Mouse (Mus musculus) MEL (cell line): Measurements from ENCODE around the gene Rap1b. TPM values are rescaled to one million over a fixed set of nuclear protein-coding genes. Genes with fewer than 3 reads are reported as not detected.

Source experiments
- DNase-seq: peaks from one replicate; pipeline ENCODE4 v3.0.0; 2011; ENCODE audit warnings: low read depth, low spot score
- H3K27ac ChIP-seq: 2 replicates; pipeline ENCODE4 v1.5.1; 2012; ENCODE audit warnings: low read depth, mild to moderate bottlenecking, control low read depth, low read length, moderate library complexity; ENCODE audit not compliant: control insufficient read depth
- H3K27me3 ChIP-seq, 2 experiments: fragments of 150-350 bp in 1 of 2; sonication (generic) in 1 of 2; 2 replicates each; pipeline ENCODE4 v1.6.1; 2012; ENCODE audit warnings: low read length in 2 of 2, mild to moderate bottlenecking in 2 of 2, improper control_type of control experiment in 1 of 2, moderate library complexity in 1 of 2; ENCODE audit not compliant: insufficient read depth in 2 of 2, control insufficient read depth in 1 of 2
- H3K36me3 ChIP-seq, 2 experiments: 2 replicates each; pipeline ENCODE4 v1.6.1; 2012 to 2014; ENCODE audit warnings: low read length in 2 of 2, improper control_type of control experiment in 1 of 2, inconsistent platforms in 1 of 2, mild to moderate bottlenecking in 1 of 2; ENCODE audit not compliant: insufficient read depth in 2 of 2, control insufficient read depth in 1 of 2
- H3K4me1 ChIP-seq, 2 experiments: fragments of 150-350 bp in 1 of 2; sonication (generic) in 1 of 2; 2 replicates each; pipeline ENCODE4 v1.6.1; 2012; ENCODE audit warnings: low read length in 2 of 2, improper control_type of control experiment in 1 of 2, mild to moderate bottlenecking in 1 of 2; ENCODE audit not compliant: insufficient read depth in 2 of 2, control insufficient read depth in 1 of 2
- H3K4me3 ChIP-seq, 2 experiments: fragments of 150-350 bp in 1 of 2; sonication (generic) in 1 of 2; 2 replicates each; pipeline ENCODE4 v1.5.1; 2012; ENCODE audit warnings: low read depth in 2 of 2, low read length in 2 of 2, mild to moderate bottlenecking in 2 of 2, moderate library complexity in 2 of 2, control low read depth in 1 of 2, improper control_type of control experiment in 1 of 2; ENCODE audit not compliant: control insufficient read depth in 1 of 2, insufficient read depth in 1 of 2
- H3K79me2 ChIP-seq: 2 replicates; pipeline ENCODE4 v1.6.1; 2012; ENCODE audit warnings: mild to moderate bottlenecking, low read length, moderate library complexity; ENCODE audit not compliant: control insufficient read depth, poor library complexity, insufficient read depth
- H3K9ac ChIP-seq: 2 replicates; pipeline ENCODE4 v1.6.1; 2012; ENCODE audit warnings: low read depth, mild to moderate bottlenecking, control low read depth, low read length, moderate library complexity; ENCODE audit not compliant: control insufficient read depth, poor library complexity, severe bottlenecking
- H3K9me3 ChIP-seq: fragments of 150-350 bp; sonication (generic); replicated peaks from 2 replicates; pipeline ENCODE4 v1.6.1; 2012; ENCODE audit warnings: mild to moderate bottlenecking, low read length, improper control_type of control experiment, moderate library complexity; ENCODE audit not compliant: insufficient read depth
- BHLHE40 ChIP-seq: IDR thresholded peaks from 2 replicates; pipeline ENCODE4 v1.6.1; 2012; ENCODE audit warnings: low read depth, mild to moderate bottlenecking, inconsistent platforms, low read length, improper control_type of control experiment, borderline replicate concordance
- CHD1 ChIP-seq: IDR thresholded peaks from 2 replicates; pipeline ENCODE4 v1.6.1; 2012; ENCODE audit warnings: low read depth, mild to moderate bottlenecking, inconsistent platforms, low read length, improper control_type of control experiment
- CHD2 ChIP-seq: IDR thresholded peaks from 2 replicates; pipeline ENCODE4 v1.6.1; 2011; ENCODE audit warnings: low read length, improper control_type of control experiment
- CTCF ChIP-seq, 3 experiments: IDR thresholded peaks in 2 of 3; conservative IDR thresholded peaks in 1 of 3; 2 replicates each; pipeline ENCODE4 v1.5.1; 2011 to 2012; ENCODE audit warnings: low read length in 3 of 3, low read depth in 2 of 3, mild to moderate bottlenecking in 2 of 3, improper control_type of control experiment in 1 of 3, inconsistent platforms in 1 of 3, mixed read lengths in 1 of 3, moderate library complexity in 1 of 3; ENCODE audit not compliant: control insufficient read depth in 1 of 3, insufficient read depth in 1 of 3, poor library complexity in 1 of 3, severe bottlenecking in 1 of 3
- E2F4 ChIP-seq: IDR thresholded peaks from 2 replicates; pipeline ENCODE4 v1.6.1; 2011; ENCODE audit warnings: low read depth, low read length, improper control_type of control experiment, borderline replicate concordance
- ELF1 ChIP-seq: IDR thresholded peaks from 2 replicates; pipeline ENCODE4 v1.6.1; 2014; ENCODE audit warnings: low read depth, mild to moderate bottlenecking, inconsistent platforms, low read length, improper control_type of control experiment, moderate library complexity
- ETS1 ChIP-seq: IDR thresholded peaks from 2 replicates; pipeline ENCODE4 v1.6.1; 2012; ENCODE audit warnings: low read depth, mild to moderate bottlenecking, inconsistent platforms, low read length, improper control_type of control experiment, moderate library complexity
- GABPA ChIP-seq: IDR thresholded peaks from 2 replicates; pipeline ENCODE4 v1.6.1; 2012; ENCODE audit warnings: low read depth, mild to moderate bottlenecking, inconsistent platforms, low read length, improper control_type of control experiment, moderate library complexity
- HCFC1 ChIP-seq: IDR thresholded peaks from 2 replicates; pipeline ENCODE4 v1.6.1; 2012; ENCODE audit warnings: low read depth, mild to moderate bottlenecking, inconsistent platforms, low read length, improper control_type of control experiment, moderate library complexity
- JUND ChIP-seq: IDR thresholded peaks from 2 replicates; pipeline ENCODE4 v1.6.1; 2011; ENCODE audit warnings: low read depth, mild to moderate bottlenecking, improper control_type of control experiment, low read length
- KAT2A ChIP-seq: conservative IDR thresholded peaks from 2 replicates; pipeline ENCODE4 v1.6.1; 2012; ENCODE audit warnings: low read depth, low read length, improper control_type of control experiment, inconsistent platforms
- MAFK ChIP-seq: IDR thresholded peaks from 2 replicates; pipeline ENCODE4 v1.6.1; 2011; ENCODE audit warnings: low read depth, mild to moderate bottlenecking, low read length, improper control_type of control experiment, borderline replicate concordance
- MAX ChIP-seq: IDR thresholded peaks from 2 replicates; pipeline ENCODE4 v1.6.1; 2011; ENCODE audit warnings: low read length, improper control_type of control experiment
- MAZ ChIP-seq: IDR thresholded peaks from 2 replicates; pipeline ENCODE4 v1.6.1; 2012; ENCODE audit warnings: low read depth, mild to moderate bottlenecking, inconsistent platforms, low read length, improper control_type of control experiment
- MEF2A ChIP-seq: IDR thresholded peaks from 2 replicates; pipeline ENCODE4 v1.6.1; 2014; ENCODE audit warnings: low read depth, mild to moderate bottlenecking, inconsistent platforms, low read length, improper control_type of control experiment; ENCODE audit not compliant: poor library complexity, insufficient replicate concordance, severe bottlenecking; ENCODE audit errors: extremely low read depth
- MXI1 ChIP-seq: IDR thresholded peaks from 2 replicates; pipeline ENCODE4 v1.6.1; 2011; ENCODE audit warnings: mild to moderate bottlenecking, low read depth, low read length, improper control_type of control experiment
- MYB ChIP-seq: IDR thresholded peaks from 2 replicates; pipeline ENCODE4 v1.6.1; 2011; ENCODE audit warnings: mild to moderate bottlenecking, low read depth, low read length, improper control_type of control experiment
- MYC ChIP-seq: IDR thresholded peaks from 2 replicates; pipeline ENCODE4 v1.6.1; 2011; ENCODE audit warnings: low read depth, mild to moderate bottlenecking, low read length, improper control_type of control experiment, moderate library complexity
- NELFE ChIP-seq: IDR thresholded peaks from 2 replicates; pipeline ENCODE4 v1.6.1; 2011; ENCODE audit warnings: low read depth, low read length, improper control_type of control experiment
- NRF1 ChIP-seq: IDR thresholded peaks from 2 replicates; pipeline ENCODE4 v1.6.1; 2014; ENCODE audit warnings: low read depth, mild to moderate bottlenecking, inconsistent platforms, low read length, improper control_type of control experiment, moderate library complexity; ENCODE audit not compliant: poor library complexity, insufficient read depth, severe bottlenecking
- POLR2A ChIP-seq, 2 experiments: IDR thresholded peaks; 2 replicates each; pipeline ENCODE4 v1.6.1; 2011 to 2012; ENCODE audit warnings: low read length in 2 of 2, mild to moderate bottlenecking in 2 of 2, control low read depth in 1 of 2, improper control_type of control experiment in 1 of 2, low read depth in 1 of 2, moderate library complexity in 1 of 2; ENCODE audit not compliant: control insufficient read depth in 1 of 2, insufficient read depth in 1 of 2, poor library complexity in 1 of 2
- POLR2AphosphoS2 ChIP-seq: IDR thresholded peaks from 2 replicates; pipeline ENCODE4 v1.6.1; 2011; ENCODE audit warnings: low read length, improper control_type of control experiment
- POLR2AphosphoS5 ChIP-seq: IDR thresholded peaks from 2 replicates; pipeline ENCODE4 v1.6.1; 2012; ENCODE audit warnings: low read depth, borderline replicate concordance, mild to moderate bottlenecking, inconsistent platforms, low read length, moderate library complexity, mixed read lengths
- RCOR1 ChIP-seq: IDR thresholded peaks from 2 replicates; pipeline ENCODE4 v1.6.1; 2012; ENCODE audit warnings: low read depth, mild to moderate bottlenecking, inconsistent platforms, low read length, improper control_type of control experiment
- SMC3 ChIP-seq: IDR thresholded peaks from 2 replicates; pipeline ENCODE4 v1.6.1; 2011; ENCODE audit warnings: low read depth, low read length, improper control_type of control experiment
- TAL1 ChIP-seq: IDR thresholded peaks from 2 replicates; pipeline ENCODE4 v1.6.1; 2012; ENCODE audit warnings: mild to moderate bottlenecking, inconsistent platforms, low read length, moderate library complexity, mixed read lengths
- TBP ChIP-seq: IDR thresholded peaks from 2 replicates; pipeline ENCODE4 v1.8.0; 2011; ENCODE audit warnings: low read depth, low read length, improper control_type of control experiment
- TCF12 ChIP-seq: IDR thresholded peaks from 2 replicates; pipeline ENCODE4 v1.6.1; 2014; ENCODE audit warnings: low read depth, mild to moderate bottlenecking, inconsistent platforms, low read length, improper control_type of control experiment, moderate library complexity
- UBTF ChIP-seq: IDR thresholded peaks from 2 replicates; pipeline ENCODE4 v1.6.1; 2012; ENCODE audit warnings: low read depth, mild to moderate bottlenecking, inconsistent platforms, low read length, improper control_type of control experiment, moderate library complexity, borderline replicate concordance; ENCODE audit not compliant: insufficient read depth
- ZC3H11A ChIP-seq: IDR thresholded peaks from 2 replicates; pipeline ENCODE4 v1.6.1; 2012; ENCODE audit warnings: low read depth, mild to moderate bottlenecking, inconsistent platforms, low read length, improper control_type of control experiment
- ZKSCAN1 ChIP-seq: IDR thresholded peaks from 2 replicates; pipeline ENCODE4 v1.6.1; 2012; ENCODE audit warnings: low read depth, mild to moderate bottlenecking, inconsistent platforms, low read length, improper control_type of control experiment, moderate library complexity
- ZMIZ1 ChIP-seq: IDR thresholded peaks from 2 replicates; pipeline ENCODE4 v1.6.1; 2012; ENCODE audit warnings: low read depth, mild to moderate bottlenecking, inconsistent platforms, low read length, improper control_type of control experiment, moderate library complexity
- polyA plus RNA-seq, 2 experiments: library from polyadenylated mRNA; stranded (reverse) in 1 of 2; unstranded in 1 of 2; fragments of >175 nt in 1 of 2; fragments of >200 nt in 1 of 2; gene quantifications; 2 replicates each; pipeline versions ENCODE4 v1.2.1 to v1.2.4; 2012; ENCODE audit warnings: low replicate concordance in 2 of 2, low read depth in 1 of 2; ENCODE audit not compliant: insufficient read length in 2 of 2, insufficient read depth in 1 of 2, missing spikeins in 1 of 2
- total RNA-seq: library from RNA; depleted of rRNA; stranded (reverse); fragments of 300-350 nt; gene quantifications from 2 replicates; pipeline ENCODE4 v1.2.3, GENCODE M21; 2012; rRNA removed

Gene Rap1b
- total RNA-seq, result 42.3 and 47.4 TPM in 2 replicates
- 10 to 100 TPM; 83.3 to 89.1 TPM for polyA plus RNA-seq

GRCm38 (mm10) chr10:117845597-117846259, at the start of gene Rap1b:
TSS of gene Rap1b (minus strand) at chr10:117846035.
- DNase-seq, result peak; percentile 91
- H3K79me2 ChIP-seq, result peaks cover 36% of the 10 kb centered on the region
- peak within 1 kb of the TSS; percentile 88 for H3K9ac ChIP-seq
- TF ChIP-seq MAZ, result no peak; the same call in 1 of the 2 replicates
- peak; percentile 60; the same call in 1 of the 2 replicates for TF ChIP-seq ZMIZ1
- TF ChIP-seq HCFC1, result peak; percentile 46; the same call in 1 of the 2 replicates
- TF ChIP-seq CTCF (IDR thresholded peaks at IDR 0.05 in 2 of 3, conservative IDR thresholded peaks at IDR 0.05 in 1 of 3; ENCODE audit: control insufficient read depth in 1 of 3, insufficient read depth in 1 of 3, low read depth in 2 of 3, low read length in 3 of 3, poor library complexity in 1 of 3, severe bottlenecking in 1 of 3), result no peak
- TF ChIP-seq TAL1, result no peak
- peak; percentile 76 for TF ChIP-seq NELFE
- TF ChIP-seq POLR2AphosphoS2, result no peak
- TF ChIP-seq KAT2A, result no peak
- TF ChIP-seq POLR2AphosphoS5, result no peak
- TF ChIP-seq MEF2A, result no peak
- peak; percentile 49; the same call in 1 of the 2 replicates for TF ChIP-seq ETS1
- peak; percentile 50; the same call in 1 of the 2 replicates for TF ChIP-seq NRF1
- TF ChIP-seq CHD1, result no peak
- TF ChIP-seq ZC3H11A, result no peak
- no peak for TF ChIP-seq BHLHE40
- no peak for TF ChIP-seq RCOR1
- no peak for TF ChIP-seq E2F4
- TF ChIP-seq JUND, result no peak
- TF ChIP-seq SMC3, result no peak
- no peak for TF ChIP-seq UBTF
- no peak for TF ChIP-seq ZKSCAN1
- no peak for TF ChIP-seq MAFK
- TF ChIP-seq POLR2A (IDR thresholded peaks at IDR 0.05; ENCODE audit: control insufficient read depth in 1 of 2, insufficient read depth in 1 of 2, low read depth in 1 of 2, low read length in 2 of 2, poor library complexity in 1 of 2), result peak; percentile 78 to 91; a peak in 3 of 4 replicates
- no peak for TF ChIP-seq MYC
- TF ChIP-seq MXI1, result peak; percentile 42
- TF ChIP-seq TCF12, result 0 out of 2 replicates have a peak, but pooled peaks have one; percentile 23
- no peak for TF ChIP-seq MYB
- no peak for TF ChIP-seq CHD2
- no peak for TF ChIP-seq GABPA
- no peak for TF ChIP-seq MAX
- TF ChIP-seq TBP, result no peak
- peak; percentile 64 for TF ChIP-seq ELF1
- peak within 1 kb of the TSS; percentile 76 to 79 for H3K4me3 ChIP-seq
- H3K9me3 ChIP-seq, result no peaks in the 10 kb centered on the region
- peaks cover 12 to 14% of the 10 kb centered on the region in 2 experiments for H3K4me1 ChIP-seq
- H3K27me3 ChIP-seq, result no peaks in the 10 kb centered on the region
- H3K36me3 ChIP-seq, result peaks cover 0 to 17% of the 10 kb centered on the region in 2 experiments; a peak in 3 of 4 replicates
- peak within 1 kb of the TSS; percentile 70 for H3K27ac ChIP-seq
